Mouse (Mus musculus) ovary, adult 18-20 months (tissue): Measurements from ENCODE around the gene Rpl9-ps1.

ENCODE experiments used
- DNase-seq: peaks from one replicate; pipeline ENCODE4 v3.0.0; 2022; ENCODE audit warnings: low spot score, mixed read lengths

The Rpl9-ps1 gene

GRCm38 (mm10) chr11:83619037-83619436 lies 26.4 kb downstream of the Rpl9-ps1 start:
- DNase-seq: no peak

- DNase-seq: no peak
These were observed 27.2 kb downstream of the Rpl9-ps1 start for GRCm38 (mm10) chr11:83618238-83618637.

- no peak for DNase-seq
These were observed 28.8 kb downstream of the Rpl9-ps1 start for GRCm38 (mm10) chr11:83616586-83616985.

- no peak for DNase-seq
These were observed 34.5 kb downstream of the Rpl9-ps1 start for GRCm38 (mm10) chr11:83610900-83611299.

- DNase-seq: no peak
These were observed 39.0 kb downstream of the Rpl9-ps1 start for GRCm38 (mm10) chr11:83606396-83606795.

GRCm38 (mm10) chr11:83605535-83605934 lies 39.9 kb downstream of the Rpl9-ps1 start:
- no peak for DNase-seq

- DNase-seq: no peak
These were observed 40.7 kb downstream of the Rpl9-ps1 start for GRCm38 (mm10) chr11:83604698-83605097.

- no peak for DNase-seq
These were observed 42.0 kb downstream of the Rpl9-ps1 start for GRCm38 (mm10) chr11:83603399-83603798.

GRCm38 (mm10) chr11:83600576-83600975 lies 44.8 kb downstream of the Rpl9-ps1 start:
- no peak for DNase-seq

GRCm38 (mm10) chr11:83598991-83599390 lies 46.4 kb downstream of the Rpl9-ps1 start:
- no peak for DNase-seq

GRCm38 (mm10) chr11:83598207-83598837 lies 47.1 kb downstream of the Rpl9-ps1 start:
- no peak for DNase-seq

- DNase-seq: no peak
These were observed 47.6 kb downstream of the Rpl9-ps1 start for GRCm38 (mm10) chr11:83597796-83598195.

- no peak for DNase-seq
These were observed 49.6 kb downstream of the Rpl9-ps1 start for GRCm38 (mm10) chr11:83595669-83596455.
